Mouse (Mus musculus): Measurements from ENCODE around the gene Snx29. TPM values are rescaled to one million over a fixed set of nuclear protein-coding genes. Genes with fewer than 3 reads are reported as not detected.

Gene Snx29
- polyA plus RNA-seq, 1 experiment from 2014 or later, result 17.4 TPM

DNA sequence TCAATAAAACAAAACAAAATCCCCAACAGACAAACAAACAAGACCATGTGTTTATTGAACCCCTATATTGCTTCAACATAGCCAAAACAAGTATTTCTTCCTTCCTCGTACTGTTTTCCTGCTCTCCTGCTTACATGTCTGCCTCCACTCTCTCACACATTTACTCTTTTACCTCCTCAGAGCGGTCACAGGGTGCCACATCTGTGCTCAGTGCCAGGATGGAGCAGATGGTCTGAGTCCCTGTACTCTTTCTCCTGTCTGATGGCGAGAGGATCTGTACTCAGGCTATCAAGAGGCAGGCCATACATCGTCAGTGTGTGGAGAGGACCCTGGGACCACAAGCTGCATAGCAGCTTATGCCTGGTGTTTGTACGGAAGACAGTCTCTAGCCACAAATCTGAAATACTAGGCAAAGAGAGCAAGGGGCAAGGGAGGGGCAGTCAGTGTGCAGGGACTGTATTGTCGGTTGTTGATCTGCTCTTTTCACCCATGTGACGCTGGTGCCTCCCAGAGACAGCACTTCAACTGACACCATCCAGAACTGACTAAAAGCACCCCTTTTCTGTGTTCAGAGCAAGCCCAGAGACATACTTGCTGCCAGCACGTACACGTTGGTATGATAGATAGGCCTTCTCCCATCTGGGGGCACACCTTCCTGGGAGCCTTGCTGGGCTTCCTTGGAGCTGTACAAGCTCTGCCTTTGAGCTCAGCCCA lies 368.9 kb downstream of the Snx29 start:
- no peak overlapping the region for H3K4me3 ChIP-seq (replicated peaks)
- H3K9me3 ChIP-seq, result no peaks in the 10 kb centered on the region
- no peaks in the 10 kb centered on the region for H3K27me3 ChIP-seq
- no peak overlapping the region for H3K9ac ChIP-seq (replicated peaks)
- H3K4me1 ChIP-seq (replicated peaks), result peaks cover 8% of the 10 kb centered on the region
- no peaks in the 10 kb centered on the region for H3K36me3 ChIP-seq
- ATAC-seq (ENCODE audit: insufficient number of reproducible peaks, insufficient read depth, low FRiP score, low TSS enrichment, low read depth), result no peak
- WGBS, result 66% methylated on average over 9 of the region's 9 CpGs
- no peak overlapping the region for H3K4me2 ChIP-seq
- no peak overlapping the region for H3K27ac ChIP-seq

DNA sequence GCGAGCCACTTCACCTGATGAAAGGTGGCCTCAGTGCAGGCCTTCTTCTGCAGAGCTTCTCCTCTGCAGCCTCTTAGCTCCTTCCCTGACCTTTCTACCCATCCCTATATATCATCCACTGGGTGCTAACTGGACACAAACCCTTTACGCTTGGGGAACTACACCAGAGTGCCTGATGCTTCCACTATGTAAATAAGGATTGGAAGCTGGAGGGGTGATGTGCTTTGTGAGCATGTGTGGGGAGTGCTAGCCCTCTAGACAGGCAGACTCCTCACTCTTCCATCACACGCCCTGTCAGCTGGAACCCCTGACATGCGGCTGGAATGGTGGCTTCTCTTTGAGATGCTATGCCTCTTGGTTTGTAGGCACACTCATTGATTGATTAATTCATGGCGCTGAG lies 370.0 kb downstream of the Snx29 start:
- H3K27ac ChIP-seq, result no peak overlapping the region
- no peaks in the 10 kb centered on the region for H3K9me3 ChIP-seq
- H3K9ac ChIP-seq (replicated peaks), result no peak overlapping the region
- H3K27me3 ChIP-seq, result no peaks in the 10 kb centered on the region
- no peak for ATAC-seq (ENCODE audit: insufficient number of reproducible peaks, insufficient read depth, low FRiP score, low TSS enrichment, low read depth)
- no peak overlapping the region for H3K4me3 ChIP-seq (replicated peaks)
- peaks cover 8% of the 10 kb centered on the region for H3K4me1 ChIP-seq (replicated peaks)
- no peaks in the 10 kb centered on the region for H3K36me3 ChIP-seq
- H3K4me2 ChIP-seq, result no peak overlapping the region
- 79% methylated on average over 5 of the region's 5 CpGs for WGBS

DNA sequence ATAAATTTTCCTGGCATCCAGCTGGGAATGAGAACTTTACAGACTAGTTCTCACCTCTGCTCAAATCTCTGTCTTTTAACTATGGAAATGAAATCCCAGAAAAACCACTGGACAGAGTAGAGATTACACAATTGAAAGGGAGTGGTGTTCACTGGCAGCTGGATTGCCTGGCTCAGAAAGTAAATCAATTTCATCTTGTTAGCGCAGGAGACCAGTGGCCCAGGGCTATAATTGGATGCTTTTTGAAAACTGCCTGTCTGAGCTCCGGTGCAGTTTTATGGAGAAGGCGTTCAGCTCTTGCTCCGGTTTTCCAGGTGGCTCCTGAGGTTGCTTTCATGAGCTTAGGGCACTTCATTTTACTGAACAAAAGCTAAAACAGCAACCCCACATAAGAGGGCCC lies 371.7 kb downstream of the Snx29 start:
- no peak for ATAC-seq (ENCODE audit: insufficient number of reproducible peaks, insufficient read depth, low FRiP score, low TSS enrichment, low read depth)
- no peak overlapping the region for H3K9ac ChIP-seq (replicated peaks)
- no peaks in the 10 kb centered on the region for H3K36me3 ChIP-seq
- no peaks in the 10 kb centered on the region for H3K27me3 ChIP-seq
- no peaks in the 10 kb centered on the region for H3K9me3 ChIP-seq
- H3K4me3 ChIP-seq (replicated peaks), result no peak overlapping the region
- peaks cover 8% of the 10 kb centered on the region for H3K4me1 ChIP-seq (replicated peaks)
- WGBS, result 17% methylated on average over 4 of the region's 4 CpGs
- H3K4me2 ChIP-seq, result no peak overlapping the region
- H3K27ac ChIP-seq, result no peak overlapping the region

DNA sequence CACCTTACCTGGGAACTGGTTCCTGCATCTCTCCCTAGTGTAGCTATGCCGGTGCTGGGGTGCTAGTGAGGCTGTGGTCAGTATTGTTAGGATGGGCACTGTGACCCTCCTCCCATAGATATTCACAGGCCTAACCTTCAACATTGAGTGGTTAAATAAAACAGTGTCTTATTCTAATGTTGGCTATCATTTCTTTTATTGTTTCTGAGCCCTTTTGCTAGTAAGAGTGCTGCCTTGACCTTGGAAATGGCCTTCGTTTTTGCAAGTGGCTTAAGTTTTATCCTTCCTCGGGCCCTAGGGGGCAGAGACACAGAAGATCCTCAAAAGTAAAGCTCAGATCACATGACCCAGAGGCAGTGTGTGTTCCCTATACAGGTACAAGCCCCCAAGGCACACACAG lies 374.1 kb downstream of the Snx29 start:
- Histone ChIP-seq H3K9ac (replicated peaks) (no peak overlapping the region), H3K4me3 (replicated peaks) (no peak overlapping the region), H3K36me3 (no peaks in the 10 kb centered on the region), H3K4me1 (replicated peaks) (peaks cover 8% of the 10 kb centered on the region), H3K27ac (no peak overlapping the region), H3K4me2 (no peak overlapping the region), H3K9me3 (no peaks in the 10 kb centered on the region), H3K27me3 (no peaks in the 10 kb centered on the region)
- ATAC-seq (ENCODE audit: insufficient number of reproducible peaks, insufficient read depth, low FRiP score, low TSS enrichment, low read depth), result no peak
- 59% methylated on average over 3 of the region's 3 CpGs for WGBS

DNA sequence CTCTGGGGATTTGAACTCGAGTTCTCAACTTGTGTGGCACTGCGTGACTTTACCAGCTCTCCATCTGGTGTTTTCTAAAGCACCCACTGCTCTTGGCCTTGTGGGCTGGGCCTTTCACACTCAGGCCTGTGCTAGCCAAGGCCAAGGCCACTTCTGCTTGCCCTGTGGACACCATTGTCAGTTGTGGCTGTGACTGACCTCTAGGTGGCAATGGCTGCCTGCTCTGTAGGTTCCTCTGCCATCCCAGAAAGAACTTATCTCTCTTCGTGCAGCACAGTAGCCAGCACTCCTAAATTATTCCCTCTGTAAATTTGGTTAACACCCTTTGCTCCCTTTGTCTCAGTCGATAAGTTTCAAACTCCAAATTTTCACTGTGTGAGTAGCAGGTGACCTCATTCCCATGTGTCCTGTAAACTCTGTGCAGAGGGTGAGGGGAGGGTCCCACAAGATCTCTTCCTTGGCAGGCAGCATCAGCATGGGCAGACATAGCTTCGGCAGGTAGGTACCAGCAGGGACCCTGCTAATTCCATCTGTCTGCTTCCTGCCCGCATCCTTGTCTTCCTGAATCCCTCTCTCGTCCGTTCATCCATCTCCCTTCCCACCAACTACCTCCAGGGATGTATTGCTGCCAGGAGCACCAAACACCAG lies 375.1 kb downstream of the Snx29 start:
- Histone ChIP-seq H3K4me1 (replicated peaks) (peaks cover 8% of the 10 kb centered on the region), H3K36me3 (no peaks in the 10 kb centered on the region), H3K4me2 (no peak overlapping the region), H3K9ac (replicated peaks) (no peak overlapping the region), H3K27ac (no peak overlapping the region), H3K9me3 (no peaks in the 10 kb centered on the region), H3K4me3 (replicated peaks) (no peak overlapping the region), H3K27me3 (no peaks in the 10 kb centered on the region)
- WGBS, result 73% methylated on average over 8 of the region's 8 CpGs
- no peak for ATAC-seq (ENCODE audit: insufficient number of reproducible peaks, insufficient read depth, low FRiP score, low TSS enrichment, low read depth)

DNA sequence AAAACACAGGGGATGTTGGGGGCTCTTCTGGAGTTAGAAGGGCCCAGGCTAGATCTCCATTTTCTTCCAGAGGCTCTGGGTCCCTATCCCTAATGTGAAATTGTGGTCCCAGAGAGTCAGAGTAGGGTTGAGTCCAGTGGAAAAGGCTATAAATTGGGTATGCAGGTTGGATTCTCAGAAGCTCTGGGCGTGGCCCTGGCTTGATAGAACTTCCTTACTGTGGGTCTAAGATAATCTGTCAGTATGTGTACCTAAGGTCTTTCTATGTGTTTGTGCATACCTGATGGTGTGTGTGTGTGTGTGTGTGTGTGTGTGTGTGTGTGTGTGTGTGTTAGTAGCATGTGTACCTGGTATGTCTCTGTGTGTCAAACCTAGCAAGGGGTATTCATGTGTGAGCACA lies 378.9 kb downstream of the Snx29 start:
- Histone ChIP-seq H3K27ac (no peak overlapping the region), H3K27me3 (no peaks in the 10 kb centered on the region), H3K4me3 (replicated peaks) (no peak overlapping the region), H3K4me2 (no peak overlapping the region), H3K9me3 (no peaks in the 10 kb centered on the region), H3K9ac (replicated peaks) (no peak overlapping the region), H3K4me1 (replicated peaks) (no peaks in the 10 kb centered on the region), H3K36me3 (no peaks in the 10 kb centered on the region)
- WGBS, result 84% methylated on average over 1 of the region's 1 CpGs
- ATAC-seq (ENCODE audit: insufficient number of reproducible peaks, insufficient read depth, low FRiP score, low TSS enrichment, low read depth), result no peak

DNA sequence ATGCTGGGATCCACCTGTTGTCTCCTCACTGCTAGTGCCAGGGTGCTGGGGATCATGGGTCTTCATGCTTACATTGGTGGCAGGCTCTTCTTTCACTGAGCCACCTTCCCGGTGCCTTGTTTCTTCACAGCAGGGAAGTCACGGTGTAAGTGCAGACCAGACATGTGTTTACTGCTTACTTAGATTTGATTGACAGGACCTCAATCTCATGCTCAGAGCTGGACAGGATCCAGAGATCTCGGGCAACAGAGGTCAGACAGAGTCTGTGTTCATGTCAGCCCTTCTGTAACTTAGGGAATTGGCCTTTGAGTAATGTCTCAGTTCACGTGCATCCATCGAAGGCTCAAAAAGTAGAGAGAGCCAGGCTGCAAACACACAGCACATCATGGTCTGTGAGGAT lies 381.4 kb downstream of the Snx29 start:
- no peak overlapping the region for H3K4me2 ChIP-seq
- WGBS, result 79% methylated on average over 5 of the region's 5 CpGs
- H3K36me3 ChIP-seq, result no peaks in the 10 kb centered on the region
- H3K27ac ChIP-seq, result no peak overlapping the region
- no peak overlapping the region for H3K4me3 ChIP-seq (replicated peaks)
- no peaks in the 10 kb centered on the region for H3K9me3 ChIP-seq
- no peaks in the 10 kb centered on the region for H3K27me3 ChIP-seq
- ATAC-seq (ENCODE audit: insufficient number of reproducible peaks, insufficient read depth, low FRiP score, low TSS enrichment, low read depth), result no peak
- no peak overlapping the region for H3K9ac ChIP-seq (replicated peaks)
- 0 out of 2 replicates have a peak, but pooled peaks cover under 1% of the 10 kb centered on the region for H3K4me1 ChIP-seq (replicated peaks)

DNA sequence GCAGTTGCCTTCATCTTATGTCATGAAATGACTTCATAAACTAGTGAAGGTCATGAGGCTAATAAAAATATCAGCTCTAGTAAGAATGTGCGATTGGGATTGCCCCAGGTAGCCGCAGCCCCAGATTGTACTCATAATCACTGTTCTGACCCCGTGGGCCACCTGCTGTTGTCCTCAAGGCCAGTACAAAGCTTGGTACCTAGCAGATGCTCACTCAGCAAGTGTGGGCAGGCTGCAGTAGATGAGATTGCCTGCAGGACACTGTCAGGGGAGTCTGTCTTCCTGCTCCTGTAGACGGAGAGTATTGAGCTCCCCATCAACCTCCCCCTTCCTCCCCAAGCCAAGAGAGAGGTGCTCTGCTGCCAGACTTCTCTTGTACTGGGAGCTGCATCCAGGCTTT lies 382.7 kb downstream of the Snx29 start:
- Histone ChIP-seq H3K36me3 (no peaks in the 10 kb centered on the region), H3K9me3 (no peaks in the 10 kb centered on the region), H3K4me3 (replicated peaks) (no peak overlapping the region), H3K9ac (replicated peaks) (no peak overlapping the region), H3K27me3 (no peaks in the 10 kb centered on the region), H3K27ac (no peak overlapping the region), H3K4me2 (no peak overlapping the region), H3K4me1 (replicated peaks) (peaks cover 13% of the 10 kb centered on the region)
- 79% methylated on average over 4 of the region's 4 CpGs for WGBS
- ATAC-seq (ENCODE audit: insufficient number of reproducible peaks, insufficient read depth, low FRiP score, low TSS enrichment, low read depth), result no peak

DNA sequence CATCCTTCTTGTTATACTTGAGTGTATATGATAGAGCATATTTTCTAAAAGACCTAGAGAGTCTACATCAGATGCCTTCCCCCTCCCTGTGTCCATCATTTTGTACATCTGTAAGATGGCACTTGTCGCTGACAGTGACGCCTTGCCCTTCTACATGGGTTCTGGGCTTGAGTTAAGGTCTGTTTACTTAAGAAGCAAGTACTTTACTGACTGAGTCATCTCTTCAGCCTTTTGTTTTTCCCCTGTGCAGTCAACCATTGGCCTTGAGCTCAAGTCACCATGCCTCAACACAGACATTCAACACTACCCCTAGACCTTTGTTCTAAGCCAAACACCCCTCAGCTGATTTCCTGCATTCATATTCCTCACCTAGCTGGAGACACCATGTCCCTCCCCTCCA lies 385.4 kb downstream of the Snx29 start:
- Histone ChIP-seq H3K36me3 (no peaks in the 10 kb centered on the region), H3K4me3 (replicated peaks) (no peak overlapping the region), H3K4me1 (replicated peaks) (peaks cover 15% of the 10 kb centered on the region), H3K4me2 (no peak overlapping the region), H3K27ac (no peak overlapping the region), H3K27me3 (no peaks in the 10 kb centered on the region), H3K9ac (replicated peaks) (no peak overlapping the region), H3K9me3 (no peaks in the 10 kb centered on the region)
- ATAC-seq (ENCODE audit: insufficient number of reproducible peaks, insufficient read depth, low FRiP score, low TSS enrichment, low read depth), result no peak
- WGBS, result 100% methylated on average over 2 of the region's 2 CpGs

DNA sequence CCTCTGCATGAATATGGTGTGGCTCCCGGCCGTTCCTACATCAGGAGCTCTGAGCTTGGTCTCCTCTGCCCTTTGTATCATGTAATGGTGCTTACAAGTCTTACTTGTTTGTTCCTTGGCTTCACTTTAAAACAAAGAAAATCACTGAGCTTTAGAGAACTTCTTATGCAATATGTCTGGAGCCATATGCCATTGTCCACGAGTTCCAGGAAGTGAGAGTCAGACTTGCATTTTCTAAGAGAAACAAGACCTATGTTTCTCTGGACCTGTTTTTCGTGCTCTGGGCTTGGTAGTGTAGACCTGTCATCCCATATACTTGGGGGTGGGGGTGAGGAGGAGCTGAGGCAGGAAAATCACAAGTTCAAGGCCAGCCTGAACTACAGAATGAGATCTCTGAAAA lies 386.7 kb downstream of the Snx29 start:
- Histone ChIP-seq H3K27ac (no peak overlapping the region), H3K4me2 (no peak overlapping the region), H3K4me1 (replicated peaks) (peaks cover 15% of the 10 kb centered on the region), H3K36me3 (no peaks in the 10 kb centered on the region), H3K27me3 (no peaks in the 10 kb centered on the region), H3K9ac (replicated peaks) (no peak overlapping the region), H3K9me3 (no peaks in the 10 kb centered on the region), H3K4me3 (replicated peaks) (no peak overlapping the region)
- no peak for ATAC-seq (ENCODE audit: insufficient number of reproducible peaks, insufficient read depth, low FRiP score, low TSS enrichment, low read depth)
- 84% methylated on average over 4 of the region's 4 CpGs for WGBS

DNA sequence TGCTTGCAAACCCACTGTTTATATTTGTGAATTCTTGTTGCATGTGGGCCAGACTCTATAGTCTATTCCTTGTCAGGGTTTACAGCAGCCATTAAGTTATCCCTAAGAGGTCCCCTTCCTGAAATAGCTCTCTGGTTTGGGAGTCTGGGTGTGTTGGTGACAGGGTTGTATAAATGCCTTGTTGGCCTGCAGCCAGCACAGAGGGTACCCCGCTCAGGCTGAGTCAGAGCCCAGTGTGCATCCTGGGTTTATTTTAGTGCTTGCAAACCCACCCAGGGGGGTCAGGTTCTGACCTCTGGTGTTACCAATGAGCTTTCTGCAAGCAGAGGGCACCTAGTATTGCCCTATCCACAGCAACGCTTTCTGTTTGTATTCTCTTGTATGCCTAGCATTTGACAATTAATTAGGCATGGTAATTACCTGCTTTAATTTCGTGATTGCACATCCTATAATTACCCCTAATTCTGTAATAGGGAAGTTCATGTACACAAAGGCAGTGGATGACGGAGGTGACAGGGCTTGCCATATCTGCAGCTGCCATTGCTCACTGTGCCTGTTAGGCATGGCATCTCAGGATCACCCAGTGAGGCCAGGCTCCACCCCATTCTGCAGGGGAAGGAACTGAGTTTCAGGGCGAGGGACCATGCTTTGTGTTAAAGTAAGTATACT lies 387.4 kb downstream of the Snx29 start:
- no peak overlapping the region for H3K27ac ChIP-seq
- no peaks in the 10 kb centered on the region for H3K27me3 ChIP-seq
- H3K4me3 ChIP-seq (replicated peaks), result no peak overlapping the region
- no peaks in the 10 kb centered on the region for H3K36me3 ChIP-seq
- WGBS, result 40% methylated on average over 5 of the region's 5 CpGs
- H3K9ac ChIP-seq (replicated peaks), result no peak overlapping the region
- ATAC-seq (ENCODE audit: insufficient number of reproducible peaks, insufficient read depth, low FRiP score, low TSS enrichment, low read depth), result peak; percentile 74
- H3K4me1 ChIP-seq (replicated peaks), result peaks cover 15% of the 10 kb centered on the region
- H3K4me2 ChIP-seq, result no peak overlapping the region
- no peaks in the 10 kb centered on the region for H3K9me3 ChIP-seq

All from limb, embryonic 12.5 days (tissue).